Mouse (Mus musculus): Measurements from ENCODE around the gene Cryba4. TPM values are rescaled to one million over a fixed set of nuclear protein-coding genes. Genes with fewer than 3 reads are reported as not detected.

Cryba4 gene
- polyA plus RNA-seq, 1 experiment from 2014 or later, result 2.0 TPM

DNA sequence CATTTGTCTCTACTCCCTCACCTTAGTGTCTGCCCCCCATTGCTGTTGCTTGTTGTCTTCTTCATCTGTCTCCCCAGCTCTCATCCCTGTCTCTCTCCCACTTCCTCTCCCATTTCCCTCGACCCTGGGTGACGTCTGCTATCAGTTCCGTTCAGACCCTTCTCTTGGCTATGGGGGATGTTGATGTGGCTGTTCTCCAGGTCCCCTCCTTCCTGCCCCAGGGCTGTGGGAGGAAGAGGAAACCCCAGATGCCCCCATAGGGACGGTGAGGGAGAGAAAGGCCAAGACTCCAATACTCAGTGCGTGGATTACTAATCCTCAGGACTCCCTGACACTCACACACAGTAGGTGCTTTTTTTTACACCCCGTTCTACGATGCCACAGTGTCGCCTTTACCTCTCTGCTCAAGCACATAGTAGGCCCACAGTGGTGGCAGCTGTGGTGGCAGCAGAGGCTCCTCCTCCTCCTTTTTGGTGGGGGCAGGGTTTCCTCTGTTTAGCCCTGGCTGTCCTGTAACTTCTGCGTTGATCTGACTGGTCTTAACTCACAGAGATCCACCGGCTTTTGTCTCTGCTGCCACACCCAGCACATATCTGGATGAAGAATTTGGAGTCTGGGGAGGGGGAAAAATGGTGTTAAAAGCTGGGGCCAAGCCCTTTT lies 31.4 kb upstream of the Cryba4 start:
- WGBS, result 79% methylated on average over 10 of the region's 10 CpGs
- no peak for ATAC-seq (ENCODE audit: low FRiP score, low read depth)
- peaks cover 7% of the 10 kb centered on the region for H3K4me1 ChIP-seq
- H3K36me3 ChIP-seq, result 0 out of 2 replicates have a peak, but pooled peaks cover 3% of the 10 kb centered on the region
- no peak overlapping the region for H3K27ac ChIP-seq (replicated peaks)
- H3K9ac ChIP-seq (replicated peaks), result no peak overlapping the region
- H3K9me3 ChIP-seq, result no peaks in the 10 kb centered on the region
- H3K27me3 ChIP-seq, result no peaks in the 10 kb centered on the region
- no peak overlapping the region for H3K4me3 ChIP-seq
- H3K4me2 ChIP-seq (replicated peaks), result no peak overlapping the region

DNA sequence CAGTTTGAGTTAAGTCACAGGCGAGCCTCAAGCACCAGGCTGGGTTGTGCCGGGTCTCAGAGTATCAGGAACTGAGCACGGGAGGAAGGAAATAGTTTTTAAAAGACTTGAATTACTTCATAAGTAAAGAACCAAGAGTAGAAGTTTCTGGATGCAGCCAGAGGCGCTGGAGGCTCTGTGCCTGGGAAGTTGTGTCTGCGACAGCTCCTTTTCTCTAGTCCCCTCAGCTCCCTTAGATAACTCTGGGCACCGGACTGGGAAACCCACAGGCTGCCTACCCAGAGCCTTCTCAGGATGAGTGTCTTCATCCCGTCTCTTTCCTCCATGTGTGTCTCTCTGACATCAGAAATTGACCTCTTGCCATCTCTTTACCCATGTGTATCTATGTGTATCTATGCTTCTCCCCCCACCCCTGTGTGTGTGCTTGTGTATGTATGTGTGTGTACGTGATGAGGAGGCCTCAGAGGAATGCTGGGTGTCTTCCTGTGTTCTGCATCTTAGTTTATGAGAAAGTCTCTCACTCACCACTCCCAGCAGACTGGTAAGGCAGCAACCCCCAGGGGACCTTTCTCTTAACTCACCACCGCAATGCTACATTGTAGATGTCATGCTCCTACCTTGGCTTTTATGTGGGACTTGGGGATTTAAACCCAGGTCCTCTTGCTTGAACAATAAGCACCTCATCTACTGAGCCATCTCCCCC lies 30.6 kb upstream of the Cryba4 start:
- Histone ChIP-seq H3K9me3 (no peaks in the 10 kb centered on the region), H3K9ac (replicated peaks) (no peak overlapping the region), H3K27ac (replicated peaks) (no peak overlapping the region), H3K36me3 (0 out of 2 replicates have a peak, but pooled peaks cover 3% of the 10 kb centered on the region), H3K4me2 (replicated peaks) (no peak overlapping the region), H3K4me1 (peaks cover 11% of the 10 kb centered on the region), H3K4me3 (no peak overlapping the region), H3K27me3 (no peaks in the 10 kb centered on the region)
- ATAC-seq (ENCODE audit: low FRiP score, low read depth), result no peak
- WGBS, result 82% methylated on average over 9 of the region's 9 CpGs

- H3K27ac ChIP-seq (replicated peaks), result no peak overlapping the region
- H3K9me3 ChIP-seq, result no peaks in the 10 kb centered on the region
- WGBS, result 70% methylated on average over 6 of the region's 6 CpGs
- ATAC-seq (ENCODE audit: low FRiP score, low read depth), result no peak
- no peaks in the 10 kb centered on the region for H3K27me3 ChIP-seq
- H3K9ac ChIP-seq (replicated peaks), result no peak overlapping the region; the same call in 1 of the 2 replicates
- no peak overlapping the region for H3K4me3 ChIP-seq
- H3K4me2 ChIP-seq (replicated peaks), result no peak overlapping the region
- peaks cover 18% of the 10 kb centered on the region for H3K4me1 ChIP-seq
- H3K36me3 ChIP-seq, result 0 out of 2 replicates have a peak, but pooled peaks cover 3% of the 10 kb centered on the region
Observed at GRCm38 (mm10) chr5:112282123-112282779, 29.9 kb upstream of the Cryba4 start.

- 90% methylated on average over 4 of the region's 4 CpGs for WGBS
- Histone ChIP-seq H3K27me3 (no peaks in the 10 kb centered on the region), H3K4me1 (peaks cover 21% of the 10 kb centered on the region), H3K9me3 (no peaks in the 10 kb centered on the region), H3K9ac (replicated peaks) (no peak overlapping the region), H3K36me3 (0 out of 2 replicates have a peak, but pooled peaks cover 3% of the 10 kb centered on the region), H3K4me3 (no peak overlapping the region), H3K4me2 (replicated peaks) (no peak overlapping the region), H3K27ac (replicated peaks) (no peak overlapping the region)
- no peak for ATAC-seq (ENCODE audit: low FRiP score, low read depth)
Observed at GRCm38 (mm10) chr5:112281676-112282075, 29.4 kb upstream of the Cryba4 start.

DNA sequence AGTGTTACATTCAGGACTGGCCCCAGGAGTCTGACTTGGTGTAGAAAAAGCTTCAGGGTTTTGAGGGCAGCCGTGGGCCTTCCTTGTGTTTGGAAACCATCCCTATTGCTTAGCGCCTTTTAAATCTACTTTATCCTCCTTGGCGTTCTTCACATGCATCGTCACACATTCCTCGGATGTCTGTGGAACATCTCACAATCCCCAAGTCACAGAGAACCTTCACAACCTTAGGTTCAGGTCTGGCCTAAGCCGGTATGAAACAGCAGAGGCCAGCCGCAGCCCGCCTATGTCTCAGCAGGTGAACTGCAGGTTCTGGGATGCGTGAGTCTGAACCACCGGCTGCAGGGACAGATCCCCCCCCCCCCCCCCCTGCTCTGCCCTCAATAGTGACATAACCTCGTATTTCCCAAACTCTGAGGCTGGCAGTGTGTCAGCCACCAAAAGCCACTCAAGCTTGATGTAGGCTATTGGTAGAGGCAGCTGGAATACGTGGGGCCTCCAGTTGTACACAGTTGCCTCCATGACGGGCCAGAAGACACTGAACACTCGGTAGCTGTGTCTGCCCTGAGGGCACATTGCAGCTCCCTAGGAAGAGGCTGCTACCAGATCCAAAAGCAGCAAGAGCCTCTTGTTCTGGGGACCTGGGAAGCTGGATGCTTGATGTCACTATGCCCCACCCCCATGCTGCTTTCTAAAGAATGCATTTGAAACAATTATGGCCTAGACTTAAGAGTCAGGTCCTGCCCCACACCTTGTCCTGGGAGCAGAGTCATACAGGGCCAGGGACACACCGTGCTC lies 28.7 kb upstream of the Cryba4 start:
- H3K36me3 ChIP-seq, result 0 out of 2 replicates have a peak, but pooled peaks cover 3% of the 10 kb centered on the region
- H3K27ac ChIP-seq (replicated peaks), result no peak overlapping the region; the same call in 1 of the 2 replicates
- ATAC-seq (ENCODE audit: low FRiP score, low read depth), result no peak
- no peaks in the 10 kb centered on the region for H3K9me3 ChIP-seq
- peaks cover 21% of the 10 kb centered on the region for H3K4me1 ChIP-seq
- WGBS, result 68% methylated on average over 15 of the region's 15 CpGs
- H3K4me2 ChIP-seq (replicated peaks), result no peak overlapping the region
- no peak overlapping the region for H3K9ac ChIP-seq (replicated peaks)
- H3K4me3 ChIP-seq, result no peak overlapping the region
- no peaks in the 10 kb centered on the region for H3K27me3 ChIP-seq

- H3K27me3 ChIP-seq, result 0 out of 2 replicates have a peak, but pooled peaks cover under 1% of the 10 kb centered on the region
- no peak overlapping the region for H3K4me2 ChIP-seq (replicated peaks)
- no peak for ATAC-seq (ENCODE audit: low FRiP score, low read depth)
- H3K27ac ChIP-seq (replicated peaks), result no peak overlapping the region
- H3K9me3 ChIP-seq, result no peaks in the 10 kb centered on the region
- H3K4me3 ChIP-seq, result no peak overlapping the region
- H3K9ac ChIP-seq (replicated peaks), result no peak overlapping the region
- peaks cover 27% of the 10 kb centered on the region for H3K4me1 ChIP-seq
- no peaks in the 10 kb centered on the region for H3K36me3 ChIP-seq
- 85% methylated on average over 7 of the region's 7 CpGs for WGBS
Observed at GRCm38 (mm10) chr5:112280151-112280550, 27.8 kb upstream of the Cryba4 start.

- Histone ChIP-seq H3K4me1 (peaks cover 27% of the 10 kb centered on the region), H3K36me3 (no peaks in the 10 kb centered on the region), H3K4me2 (replicated peaks) (no peak overlapping the region), H3K4me3 (no peak overlapping the region), H3K27ac (replicated peaks) (no peak overlapping the region), H3K9me3 (no peaks in the 10 kb centered on the region), H3K9ac (replicated peaks) (no peak overlapping the region), H3K27me3 (peaks cover 5% of the 10 kb centered on the region; the same call in 1 of the 2 replicates)
- ATAC-seq (ENCODE audit: low FRiP score, low read depth), result no peak
- 89% methylated on average over 17 of the region's 17 CpGs for WGBS
Observed at GRCm38 (mm10) chr5:112279181-112280021, 27.1 kb upstream of the Cryba4 start.

GRCm38 (mm10) chr5:112277906-112278470 lies 25.7 kb upstream of the Cryba4 start:
- ATAC-seq (ENCODE audit: low FRiP score, low read depth), result no peak
- Histone ChIP-seq H3K36me3 (no peaks in the 10 kb centered on the region), H3K9ac (replicated peaks) (peak overlapping the region; percentile 76; the same call in 1 of the 2 replicates), H3K4me3 (no peak overlapping the region), H3K27ac (replicated peaks) (no peak overlapping the region), H3K9me3 (no peaks in the 10 kb centered on the region), H3K27me3 (peaks cover 5% of the 10 kb centered on the region; the same call in 1 of the 2 replicates), H3K4me2 (replicated peaks) (peak overlapping the region; percentile 92), H3K4me1 (peaks cover 27% of the 10 kb centered on the region)
- WGBS, result 93% methylated on average over 11 of the region's 11 CpGs

GRCm38 (mm10) chr5:112276907-112277348 lies 24.6 kb upstream of the Cryba4 start:
- Histone ChIP-seq H3K27me3 (peaks cover 5% of the 10 kb centered on the region; the same call in 1 of the 2 replicates), H3K9ac (replicated peaks) (peak overlapping the region; percentile 76), H3K4me2 (replicated peaks) (peak overlapping the region; percentile 92), H3K4me1 (peaks cover 27% of the 10 kb centered on the region), H3K4me3 (peak overlapping the region; percentile 80), H3K9me3 (no peaks in the 10 kb centered on the region), H3K36me3 (no peaks in the 10 kb centered on the region), H3K27ac (replicated peaks) (peak overlapping the region; percentile 54; the same call in 1 of the 2 replicates)
- ATAC-seq (ENCODE audit: low FRiP score, low read depth), result peak; percentile 31
- under 1% methylated on average over 22 of the region's 24 CpGs for WGBS

DNA sequence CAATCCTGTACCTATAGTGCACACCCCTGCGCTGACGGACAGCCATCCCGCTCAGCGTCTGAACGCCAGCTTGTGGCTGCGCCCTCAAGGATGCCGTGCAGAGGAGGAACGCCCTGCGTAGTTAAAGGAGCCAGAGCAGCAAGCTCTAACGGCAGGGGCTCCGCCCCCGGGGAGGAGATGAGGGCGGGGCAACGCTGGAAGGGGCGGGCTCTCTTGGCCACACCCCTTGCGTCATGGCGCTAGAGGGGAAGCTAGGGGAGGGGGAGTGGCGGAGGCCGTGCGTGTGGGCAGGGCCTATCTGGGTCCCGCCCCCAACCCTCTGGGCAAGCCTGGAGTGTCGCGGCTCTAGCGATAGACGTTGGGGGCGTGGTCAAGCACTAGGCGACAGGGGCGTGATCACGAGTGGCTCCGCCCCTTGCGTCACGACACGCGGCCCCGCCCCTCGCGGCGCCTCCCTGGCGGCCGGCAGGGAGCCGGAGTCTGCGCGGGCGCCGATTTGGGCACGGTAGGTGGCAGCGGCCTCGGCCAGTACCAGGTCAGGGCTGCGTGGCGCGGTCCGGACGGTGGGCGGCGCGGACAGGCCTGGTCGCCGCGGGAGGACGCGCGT lies 24.1 kb upstream of the Cryba4 start, which contains the start of gene Tpst2:
Gene Tpst2, plus strand, starts transcription at position 425 of the 607 bp plus-strand sequence.
- H3K27me3 ChIP-seq, result peaks cover 9% of the 10 kb centered on the region; the same call in 1 of the 2 replicates
- ATAC-seq (ENCODE audit: low FRiP score, low read depth), result peak; percentile 94
- peak within 1 kb of the TSS; percentile 76 for H3K9ac ChIP-seq (replicated peaks)
- no peaks in the 10 kb centered on the region for H3K36me3 ChIP-seq
- H3K27ac ChIP-seq (replicated peaks), result peak within 1 kb of the TSS; percentile 72
- peak within 1 kb of the TSS; percentile 80 for H3K4me3 ChIP-seq
- whole genome bisulfite sequencing, result under 1% methylated on average over 61 of the region's 62 CpGs
- H3K4me2 ChIP-seq (replicated peaks), result peak within 1 kb of the TSS; percentile 92
- peaks cover 28% of the 10 kb centered on the region for H3K4me1 ChIP-seq
- H3K9me3 ChIP-seq, result no peaks in the 10 kb centered on the region

All from midbrain, embryonic 12.5 days (tissue).